Mouse (Mus musculus) ES-E14 (cell line): ENCODE data around the gene Mark1. TPM values are rescaled to one million over a fixed set of nuclear protein-coding genes. Genes with fewer than 3 reads are reported as not detected.

Experiments
- DNase-seq: peaks from one replicate; pipeline ENCODE4 v3.0.0-alpha.2; 2013; ENCODE audit warnings: low read depth, low spot score
- H3K27ac ChIP-seq: 2 replicates; pipeline ENCODE4 v1.5.1; 2012; ENCODE audit warnings: low read depth, mild to moderate bottlenecking, low read length, moderate library complexity, mixed read lengths; ENCODE audit not compliant: poor library complexity, insufficient read depth, severe bottlenecking
- H3K36me3 ChIP-seq: 2 replicates; pipeline ENCODE4 v1.6.1; 2012; ENCODE audit warnings: mild to moderate bottlenecking, low read length, moderate library complexity, mixed read lengths; ENCODE audit not compliant: control insufficient read depth, poor library complexity, insufficient read depth, severe bottlenecking
- H3K4me1 ChIP-seq, 2 experiments: fragments of 150-350 bp in 1 of 2; sonication (generic) in 1 of 2; 2 replicates each; pipeline ENCODE4 v1.6.1; 2012; ENCODE audit warnings: low read length in 2 of 2, mild to moderate bottlenecking in 1 of 2, mixed read lengths in 1 of 2; ENCODE audit not compliant: control insufficient read depth in 2 of 2, insufficient read depth in 2 of 2, poor library complexity in 1 of 2
- H3K4me3 ChIP-seq, 2 experiments: fragments of 150-350 bp in 1 of 2; sonication (generic) in 1 of 2; 2 replicates each; pipeline ENCODE4 v1.5.1; 2012; ENCODE audit warnings: low read length in 2 of 2, low read depth in 1 of 2, mild to moderate bottlenecking in 1 of 2, mixed read lengths in 1 of 2; ENCODE audit not compliant: insufficient read depth in 1 of 2, poor library complexity in 1 of 2, severe bottlenecking in 1 of 2
- H3K9ac ChIP-seq: 2 replicates; pipeline ENCODE4 v1.6.1; 2012; ENCODE audit warnings: low read depth, mild to moderate bottlenecking, low read length, mixed read lengths; ENCODE audit not compliant: poor library complexity, insufficient read depth, severe bottlenecking
- H3K9me3 ChIP-seq: fragments of 150-350 bp; sonication (generic); 2 replicates; pipeline ENCODE4 v1.6.1; 2012; ENCODE audit warnings: low read depth, mild to moderate bottlenecking, low read length; ENCODE audit not compliant: control insufficient read depth, insufficient read depth
- CHD2 ChIP-seq: IDR thresholded peaks from 2 replicates; pipeline ENCODE4 v1.6.1; 2014; ENCODE audit warnings: mild to moderate bottlenecking, low read depth, low read length, inconsistent platforms
- HCFC1 ChIP-seq: IDR thresholded peaks from 2 replicates; pipeline ENCODE4 v1.6.1; 2012; ENCODE audit warnings: low read length, inconsistent platforms, borderline replicate concordance; ENCODE audit not compliant: insufficient read depth
- MAFK ChIP-seq: IDR thresholded peaks from 2 replicates; pipeline ENCODE4 v1.6.1; 2014; ENCODE audit warnings: mild to moderate bottlenecking, low read depth, low read length, inconsistent platforms; ENCODE audit not compliant: insufficient read depth
- ZC3H11A ChIP-seq: IDR thresholded peaks from 2 replicates; pipeline ENCODE4 v1.6.1; 2012; ENCODE audit warnings: low read depth, mild to moderate bottlenecking, inconsistent platforms, low read length, borderline replicate concordance
- ZNF384 ChIP-seq: IDR thresholded peaks from 2 replicates; pipeline ENCODE4 v1.6.1; 2012; ENCODE audit warnings: low read depth, low read length, inconsistent platforms
- in situ Hi-C, 2 experiments: fragments of 600-800 bp; cut with MboI; formaldehyde crosslinking; loops; one replicate each; pipeline ENCODE4 v1.15.1; 2025; ENCODE audit warnings: low sequenced_read_pairs in 2 of 2, inconsistent platforms in 1 of 2; ENCODE audit not compliant: unreplicated experiment in 2 of 2
- total RNA-seq: library from RNA; depleted of rRNA; stranded (reverse); fragments of 300-350 nt; gene quantifications from 2 replicates; pipeline ENCODE4 v1.2.3, GENCODE M21; 2012

Gene Mark1
- total RNA-seq, 1 experiment: 3.6 TPM

- peak; percentile 40 for DNase-seq
- Histone ChIP-seq H3K9me3 (no peaks in the 10 kb centered on the region), H3K9ac (no peak overlapping the region), H3K4me3 (no peak overlapping the region), H3K36me3 (no peaks in the 10 kb centered on the region), H3K4me1 (peaks cover 0 to 7% of the 10 kb centered on the region in 2 experiments; a peak in 1 of 4 replicates), H3K27ac (no peak overlapping the region)
- peak; percentile 59; the same call in 1 of the 2 replicates for TF ChIP-seq ZNF384
- no peak for TF ChIP-seq HCFC1
- in situ Hi-C loops: loop anchor here in 1 of 2 experiments (25.0 kb wide), 1 partner anchor 215 kb away; no protein-coding TSS in a partner anchor
Observed at GRCm38 (mm10) chr1:184972214-184972776, 27.1 kb downstream of the Mark1 start.

GRCm38 (mm10) chr1:184969374-184969773, 30.0 kb downstream of the Mark1 start:
- TF ChIP-seq ZC3H11A (no peak), ZNF384 (no peak), MAFK (no peak), CHD2 (no peak), HCFC1 (no peak)
- no peaks in the 10 kb centered on the region for H3K9me3 ChIP-seq
- no peak overlapping the region for H3K27ac ChIP-seq
- DNase-seq: no peak
- no peak overlapping the region for H3K9ac ChIP-seq
- no peaks in the 10 kb centered on the region for H3K36me3 ChIP-seq
- no peak overlapping the region for H3K4me3 ChIP-seq
- in situ Hi-C loops: loop anchor here (10.0 to 25.0 kb wide), 2 partner anchors 218 to 225 kb away; no protein-coding TSS in a partner anchor
- peaks cover 0 to 7% of the 10 kb centered on the region in 2 experiments; a peak in 1 of 4 replicates for H3K4me1 ChIP-seq

- H3K4me3 ChIP-seq: no peak overlapping the region
- in situ Hi-C loops: loop anchor here (10.0 to 25.0 kb wide), 2 partner anchors 221 to 229 kb away; no protein-coding TSS in a partner anchor
- no peak overlapping the region for H3K9ac ChIP-seq
- no peak overlapping the region for H3K27ac ChIP-seq
- H3K9me3 ChIP-seq: no peaks in the 10 kb centered on the region
- TF ChIP-seq MAFK: no peak
- no peak for TF ChIP-seq ZC3H11A
- no peak for TF ChIP-seq ZNF384
- TF ChIP-seq HCFC1: no peak
- no peak for TF ChIP-seq CHD2
- H3K4me1 ChIP-seq: 0 out of 4 replicates have a peak, but pooled peaks cover 0 to 3% of the 10 kb centered on the region in 2 experiments
- peak; percentile 69 for DNase-seq
- H3K36me3 ChIP-seq: no peaks in the 10 kb centered on the region
Observed at GRCm38 (mm10) chr1:184965682-184966360, 33.5 kb downstream of the Mark1 start.

- H3K36me3 ChIP-seq: no peaks in the 10 kb centered on the region
- no peak for DNase-seq
- no peak overlapping the region for H3K27ac ChIP-seq
- H3K9me3 ChIP-seq: no peaks in the 10 kb centered on the region
- H3K4me1 ChIP-seq: 0 out of 4 replicates have a peak, but pooled peaks cover 0 to 1% of the 10 kb centered on the region in 2 experiments
- TF ChIP-seq ZNF384 (no peak), ZC3H11A (no peak), MAFK (no peak), CHD2 (no peak), HCFC1 (no peak)
- in situ Hi-C loops: loop anchor here (10.0 to 25.0 kb wide), 2 partner anchors 224 to 232 kb away; no protein-coding TSS in a partner anchor
- no peak overlapping the region for H3K9ac ChIP-seq
- no peak overlapping the region for H3K4me3 ChIP-seq
Observed at GRCm38 (mm10) chr1:184963121-184963693, 36.2 kb downstream of the Mark1 start.
